Mouse (Mus musculus): ENCODE measurements around the gene Ipo11.

DNA sequence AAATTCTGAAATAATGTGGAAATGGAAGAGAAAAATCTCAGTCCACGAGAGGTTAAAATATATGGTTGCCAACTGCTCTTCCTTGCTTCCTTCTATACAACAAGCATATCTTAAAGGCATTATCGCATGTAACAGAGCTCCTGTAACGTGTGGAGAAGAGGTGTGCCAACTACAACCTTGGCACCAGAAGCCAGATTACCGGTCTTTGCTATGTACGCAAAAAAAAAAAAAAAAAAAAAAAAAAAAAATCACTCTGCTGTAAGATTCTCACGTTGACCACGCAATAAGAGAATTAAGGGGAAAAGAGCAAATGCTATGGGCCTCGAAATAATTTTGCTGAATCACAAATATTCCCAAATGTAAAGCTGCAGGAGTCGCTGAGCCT, 895 bp downstream of the Ipo11 start:
- no peak for TF ChIP-seq EP300 (optimal IDR thresholded peaks at IDR 0.05)
- TF ChIP-seq CTCF (IDR thresholded peaks at IDR 0.05; ENCODE audit: low read depth), result no peak

Data from stomach, postnatal 0 days (tissue).